Mouse (Mus musculus) forebrain, embryonic 14.5 days (tissue): ENCODE measurements around the gene Cpsf3. TPM values are rescaled to one million over a fixed set of nuclear protein-coding genes. Genes with fewer than 3 reads are reported as not detected.

Experiments
- ATAC-seq: fragments of 200-750 bp; cut with Nextera tagmentation; 2 replicates; pipeline ENCODE4 v1.8.0; 2017; ENCODE audit warnings: mild to moderate bottlenecking, moderate library complexity
- DNase-seq: peaks from one replicate; pipeline ENCODE4 v3.0.0-alpha.2; 2015; ENCODE audit warnings: low spot score
- H3K27ac ChIP-seq: fragments of 300-500 bp; sonication (generic); 2 replicates; pipeline ENCODE4 v1.5.1; 2014; ENCODE audit warnings: low read depth, mild to moderate bottlenecking, control low read depth, low read length, moderate library complexity
- H3K27me3 ChIP-seq: fragments of 300-500 bp; sonication (generic); replicated peaks from 2 replicates; pipeline ENCODE4 v1.6.1; 2014; ENCODE audit warnings: low read length, control low read depth, mixed read lengths; ENCODE audit not compliant: control insufficient read depth, insufficient read depth
- H3K36me3 ChIP-seq: fragments of 300-500 bp; sonication (generic); 2 replicates; pipeline ENCODE4 v1.6.1; 2014; ENCODE audit warnings: low read length, control low read depth; ENCODE audit not compliant: control insufficient read depth, insufficient read depth
- H3K4me1 ChIP-seq: fragments of 300-500 bp; sonication (generic); 2 replicates; pipeline ENCODE4 v1.6.1; 2014; ENCODE audit warnings: antibody characterized with exemption, low read length, control low read depth; ENCODE audit not compliant: control insufficient read depth, insufficient read depth
- H3K4me2 ChIP-seq: fragments of 300-500 bp; sonication (generic); 2 replicates; pipeline ENCODE4 v1.6.1; 2014; ENCODE audit warnings: mild to moderate bottlenecking, control low read depth, low read length
- H3K4me3 ChIP-seq: fragments of 300-500 bp; sonication (generic); 2 replicates; pipeline ENCODE4 v1.5.1; 2014; ENCODE audit warnings: low read depth, low read length, control low read depth
- H3K9ac ChIP-seq: fragments of 300-500 bp; sonication (generic); 2 replicates; pipeline ENCODE4 v1.6.1; 2014; ENCODE audit warnings: mild to moderate bottlenecking, low read length, control low read depth, moderate library complexity
- H3K9me3 ChIP-seq: fragments of 300-500 bp; sonication (generic); replicated peaks from 2 replicates; pipeline ENCODE4 v1.6.1; 2016; ENCODE audit warnings: low read length, control low read depth, mixed read lengths; ENCODE audit not compliant: control insufficient read depth
- WGBS: fragments of 180-500 bp; shearing (Covaris S2); extraction: QIAGEN DNeasy Blood & Tissue Kit; methylation state at CpG from one replicate; pipeline ENCODE4 v1.1.7; 2014; 5-methylcytosine and 5-hydroxymethylcytosine counted together
- polyA plus RNA-seq: library from polyadenylated mRNA; unstranded; fragments of >200 nt; fragmentation: Nextera tagmentation; extraction: Ambion mirVana; gene quantifications from 2 replicates; pipeline ENCODE4 v1.2.1, GENCODE M21; 2014

Gene Cpsf3
- polyA plus RNA-seq, 1 experiment from 2014 or later: 126 TPM

DNA sequence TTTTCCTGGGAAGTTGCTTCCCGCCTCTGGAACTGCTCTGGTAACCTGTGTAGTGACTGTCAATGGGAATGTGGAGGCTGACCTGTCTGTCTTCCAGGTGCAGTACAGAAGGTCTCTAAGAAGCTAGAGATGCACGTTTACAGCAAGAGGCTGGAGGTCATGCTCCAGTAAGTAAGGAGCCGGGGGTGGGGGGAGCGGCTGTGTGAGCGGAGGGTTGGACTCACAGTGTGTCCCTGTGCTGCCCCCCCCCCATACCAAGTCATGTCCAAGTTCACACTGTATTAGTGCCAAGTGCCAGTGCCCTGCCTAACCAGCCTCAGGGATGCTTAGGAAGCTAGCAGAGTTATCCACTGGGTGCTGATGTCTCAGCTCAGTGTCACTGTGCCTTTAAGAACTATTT lies 27.0 kb downstream of the Cpsf3 start:
- no peak for DNase-seq
- Histone ChIP-seq H3K4me2 (no peak overlapping the region), H3K9me3 (no peaks in the 10 kb centered on the region), H3K36me3 (peaks cover 76% of the 10 kb centered on the region), H3K27ac (no peak overlapping the region), H3K4me3 (no peak overlapping the region), H3K27me3 (no peaks in the 10 kb centered on the region), H3K9ac (no peak overlapping the region), H3K4me1 (0 out of 2 replicates have a peak, but pooled peaks cover 5% of the 10 kb centered on the region)
- WGBS: 89% methylated on average over 5 of the region's 5 CpGs
- no peak for ATAC-seq

DNA sequence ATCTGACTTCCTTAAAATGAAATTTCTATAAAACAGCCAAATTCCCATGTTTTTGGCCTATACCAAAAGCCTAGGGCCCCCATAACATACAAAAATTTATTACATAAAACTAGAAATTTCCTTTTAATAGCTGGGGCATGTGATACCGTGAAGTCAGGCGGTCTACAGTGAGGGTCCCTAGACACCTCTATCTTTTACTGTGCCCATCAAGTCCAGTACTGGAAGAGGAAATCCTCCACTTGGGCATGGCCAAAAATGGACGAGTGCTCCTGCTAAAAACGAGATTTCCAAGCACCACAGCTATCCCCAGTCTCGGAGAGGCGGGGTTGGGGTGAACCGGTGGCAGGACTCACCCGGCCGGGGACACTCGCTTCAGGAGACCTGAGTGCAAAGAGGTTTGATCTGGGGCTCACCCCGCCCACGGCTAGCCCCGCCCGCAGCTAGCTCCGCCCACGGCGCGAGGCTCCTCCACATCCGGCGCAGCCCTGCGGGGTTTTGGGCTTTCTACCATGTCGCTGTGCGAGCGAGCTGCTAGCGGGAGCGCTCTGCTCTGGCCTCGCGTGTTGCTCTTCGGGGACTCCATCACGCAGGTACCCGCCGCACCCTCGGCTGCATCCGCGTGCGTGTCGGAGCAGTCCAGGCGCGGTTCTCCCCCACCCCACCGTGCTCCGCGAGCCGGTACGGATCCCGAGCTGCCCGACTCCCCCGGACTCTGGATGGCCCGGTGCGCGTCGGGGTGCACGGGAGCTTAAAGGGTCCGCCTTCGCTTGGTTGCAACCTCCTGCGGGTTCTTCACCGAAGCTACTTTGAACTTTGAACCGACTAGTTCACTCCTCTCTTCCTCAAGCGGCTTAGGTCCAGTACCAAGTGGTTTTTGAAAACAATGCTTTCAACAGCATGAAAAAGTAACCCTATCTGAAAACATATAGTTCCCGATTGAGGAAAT lies 31.0 kb downstream of the Cpsf3 start, which contains the start of gene Iah1:
Gene Iah1, plus strand, starts transcription at position 467 of the 946 bp plus-strand sequence.
- Histone ChIP-seq H3K9ac (peak within 1 kb of the TSS; percentile 79), H3K4me2 (peak within 1 kb of the TSS; percentile 59), H3K27me3 (no peaks in the 10 kb centered on the region), H3K27ac (no peak within 1 kb of the TSS), H3K9me3 (no peaks in the 10 kb centered on the region), H3K4me1 (0 out of 2 replicates have a peak, but pooled peaks cover 6% of the 10 kb centered on the region), H3K4me3 (peak within 1 kb of the TSS; percentile 65), H3K36me3 (peaks cover 43% of the 10 kb centered on the region)
- DNase-seq (peak; percentile 84), ATAC-seq (peak; percentile 95)
- 3% methylated on average over 51 of the region's 59 CpGs for WGBS

DNA sequence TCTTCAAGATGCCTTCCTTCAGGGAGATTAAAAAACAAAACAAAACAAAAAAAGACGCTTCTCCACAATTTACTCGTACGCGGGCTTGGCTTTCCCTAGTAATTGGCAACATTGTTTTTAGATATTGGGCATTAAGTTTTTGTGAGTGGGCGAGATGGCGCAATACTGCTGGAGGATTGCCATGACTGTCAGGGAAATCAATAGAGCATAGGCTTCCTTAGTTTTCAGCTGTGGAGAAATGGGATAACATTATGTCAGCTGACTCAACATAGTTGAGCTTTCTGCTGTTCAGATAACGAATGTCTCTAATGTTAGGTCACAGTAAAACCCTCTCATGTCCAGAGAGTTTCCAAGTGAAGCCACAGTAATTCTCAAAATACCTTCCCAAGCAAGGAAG lies 31.7 kb downstream of the Cpsf3 start:
- Histone ChIP-seq H3K9me3 (no peaks in the 10 kb centered on the region), H3K27me3 (no peaks in the 10 kb centered on the region), H3K4me3 (peak overlapping the region; percentile 65), H3K4me2 (peak overlapping the region; percentile 59), H3K27ac (no peak overlapping the region), H3K9ac (peak overlapping the region; percentile 79), H3K36me3 (peaks cover 39% of the 10 kb centered on the region), H3K4me1 (0 out of 2 replicates have a peak, but pooled peaks cover 6% of the 10 kb centered on the region)
- 20% methylated on average over 7 of the region's 7 CpGs for WGBS
- DNase-seq (peak; percentile 8), ATAC-seq (no peak)

GRCm38 (mm10) chr12:21318143-21318895 lies 33.1 kb downstream of the Cpsf3 start:
- H3K36me3 ChIP-seq: peaks cover 37% of the 10 kb centered on the region
- H3K4me3 ChIP-seq: no peak overlapping the region
- no peaks in the 10 kb centered on the region for H3K27me3 ChIP-seq
- H3K9me3 ChIP-seq: no peaks in the 10 kb centered on the region
- H3K27ac ChIP-seq: no peak overlapping the region
- 74% methylated on average over 12 of the region's 12 CpGs for WGBS
- H3K4me2 ChIP-seq: no peak overlapping the region
- DNase-seq (peak; percentile 76), ATAC-seq (0 out of 2 replicates have a peak, but pooled peaks have one; percentile 1)
- H3K9ac ChIP-seq: no peak overlapping the region
- H3K4me1 ChIP-seq: 0 out of 2 replicates have a peak, but pooled peaks cover 6% of the 10 kb centered on the region

DNA sequence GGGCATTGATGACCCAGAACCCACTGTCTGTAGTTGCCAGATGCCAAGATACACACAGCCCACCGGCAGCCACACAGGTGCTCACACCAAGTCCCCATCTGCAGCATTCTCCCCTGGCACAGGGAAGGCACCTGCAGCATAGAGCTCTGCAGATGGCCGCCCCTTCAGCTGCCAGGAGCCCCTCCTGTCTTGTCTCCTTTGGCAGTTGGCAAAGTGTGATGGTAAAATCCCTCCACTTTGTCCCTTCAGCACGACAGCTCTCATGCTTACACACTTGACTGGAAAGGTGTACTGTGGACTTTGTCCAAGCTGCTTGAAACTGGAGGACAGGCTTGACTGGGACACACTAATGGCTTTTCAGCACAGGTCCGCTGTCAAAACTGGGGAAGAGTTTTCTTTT lies 35.1 kb downstream of the Cpsf3 start:
- H3K9me3 ChIP-seq: no peaks in the 10 kb centered on the region
- 90% methylated on average over 4 of the region's 4 CpGs for WGBS

DNA sequence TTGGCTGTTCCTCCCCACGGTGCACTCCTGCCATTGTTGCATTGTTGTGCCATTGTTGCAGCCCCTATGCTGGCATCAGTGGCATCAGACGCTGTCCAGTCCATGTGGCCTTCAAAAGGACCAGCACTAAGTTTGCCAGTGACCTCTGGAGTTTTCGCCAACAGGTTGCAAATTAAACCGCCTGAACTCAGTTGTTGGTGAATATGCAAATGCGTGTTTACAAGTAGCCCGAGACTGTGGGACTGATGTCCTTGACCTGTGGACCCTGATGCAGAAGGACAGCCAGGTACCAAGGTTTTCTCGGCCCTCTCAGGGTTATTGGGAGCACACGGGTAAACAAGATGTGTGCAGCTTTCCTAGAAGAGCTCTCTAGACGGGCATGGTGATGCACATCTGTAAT lies 36.0 kb downstream of the Cpsf3 start:
- H3K27ac ChIP-seq: no peak overlapping the region
- DNase-seq (no peak), ATAC-seq (no peak)
- H3K27me3 ChIP-seq: no peaks in the 10 kb centered on the region
- no peak overlapping the region for H3K4me3 ChIP-seq
- no peaks in the 10 kb centered on the region for H3K9me3 ChIP-seq
- no peak overlapping the region for H3K9ac ChIP-seq
- WGBS: 81% methylated on average over 9 of the region's 9 CpGs
- H3K4me1 ChIP-seq: 0 out of 2 replicates have a peak, but pooled peaks cover 6% of the 10 kb centered on the region
- no peak overlapping the region for H3K4me2 ChIP-seq
- peaks cover 43% of the 10 kb centered on the region for H3K36me3 ChIP-seq

More for the DNA sequence above, 35.1 kb downstream of the Cpsf3 start:
- DNase-seq (no peak), ATAC-seq (no peak)
- no peak overlapping the region for H3K9ac ChIP-seq
- H3K36me3 ChIP-seq: peaks cover 36% of the 10 kb centered on the region
- H3K4me2 ChIP-seq: no peak overlapping the region
- H3K4me3 ChIP-seq: no peak overlapping the region
- no peak overlapping the region for H3K27ac ChIP-seq
- no peaks in the 10 kb centered on the region for H3K27me3 ChIP-seq
- H3K4me1 ChIP-seq: 0 out of 2 replicates have a peak, but pooled peaks cover 6% of the 10 kb centered on the region

- Histone ChIP-seq H3K4me2 (no peak overlapping the region), H3K27me3 (no peaks in the 10 kb centered on the region), H3K4me3 (no peak overlapping the region), H3K9me3 (no peaks in the 10 kb centered on the region), H3K36me3 (peaks cover 44% of the 10 kb centered on the region), H3K9ac (no peak overlapping the region), H3K4me1 (no peaks in the 10 kb centered on the region), H3K27ac (no peak overlapping the region)
- no peak for DNase-seq
- ATAC-seq: no peak
- 86% methylated on average over 4 of the region's 4 CpGs for WGBS
These were observed 37.1 kb downstream of the Cpsf3 start for GRCm38 (mm10) chr12:21322296-21322695.

DNA sequence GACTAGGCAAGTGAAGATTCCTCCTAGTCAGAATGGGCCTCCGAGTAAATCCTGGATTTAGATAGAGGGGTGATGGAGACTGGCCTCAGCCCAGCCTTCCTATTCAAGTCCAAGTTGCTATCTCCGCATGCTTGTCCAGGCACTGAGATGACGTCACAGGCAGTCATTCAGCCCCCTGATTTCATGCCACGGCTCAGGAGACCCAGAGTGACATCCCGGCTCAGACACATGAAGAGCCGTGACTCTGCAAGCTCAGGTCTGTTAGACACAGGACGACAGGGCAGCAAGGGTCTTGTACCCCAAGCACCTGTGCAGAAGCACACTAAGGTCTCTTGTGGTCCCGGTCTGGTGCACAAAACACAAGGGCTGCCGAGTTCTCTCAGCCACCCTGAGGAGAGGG lies 37.7 kb downstream of the Cpsf3 start:
- no peak overlapping the region for H3K4me2 ChIP-seq
- H3K9ac ChIP-seq: no peak overlapping the region
- no peak overlapping the region for H3K27ac ChIP-seq
- no peaks in the 10 kb centered on the region for H3K9me3 ChIP-seq
- no peak overlapping the region for H3K4me3 ChIP-seq
- H3K4me1 ChIP-seq: no peaks in the 10 kb centered on the region
- DNase-seq (no peak), ATAC-seq (no peak)
- H3K36me3 ChIP-seq: peaks cover 50% of the 10 kb centered on the region
- 84% methylated on average over 9 of the region's 9 CpGs for WGBS
- H3K27me3 ChIP-seq: no peaks in the 10 kb centered on the region
